Mouse (Mus musculus): ENCODE measurements around the gene Mcf2l.

DNA sequence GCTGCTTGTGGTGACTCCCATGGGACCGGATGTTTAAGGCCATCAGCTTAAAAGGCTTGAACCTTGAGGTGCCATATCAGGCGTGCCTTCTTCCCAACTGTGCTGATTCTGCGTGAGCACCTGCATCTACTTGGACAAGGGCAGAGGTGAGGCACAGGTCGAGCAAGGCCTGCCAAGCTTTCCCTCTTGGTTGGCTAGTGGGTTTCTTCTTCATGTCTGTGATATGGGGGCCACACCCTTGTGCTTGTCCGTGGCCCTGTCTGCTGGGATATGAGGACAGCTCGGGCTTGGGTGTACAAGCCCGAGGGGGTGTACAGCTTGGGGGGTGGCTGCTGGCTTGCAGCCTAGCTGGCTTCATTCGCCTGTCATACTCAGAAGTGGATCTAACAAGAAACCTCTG lies 51.4 kb downstream of the Mcf2l start:
- TF ChIP-seq POLR2A (IDR thresholded peaks at IDR 0.05; ENCODE audit: low read depth, low read length) (no peak), CTCF (IDR thresholded peaks at IDR 0.05; ENCODE audit: extremely low read depth, insufficient read depth, insufficient read length, insufficient replicate concordance) (no peak)

Measured in spleen, adult 2 months (tissue).